8 mouse cellular contexts compared by ENCODE assay signal in the genomic region with DNA sequence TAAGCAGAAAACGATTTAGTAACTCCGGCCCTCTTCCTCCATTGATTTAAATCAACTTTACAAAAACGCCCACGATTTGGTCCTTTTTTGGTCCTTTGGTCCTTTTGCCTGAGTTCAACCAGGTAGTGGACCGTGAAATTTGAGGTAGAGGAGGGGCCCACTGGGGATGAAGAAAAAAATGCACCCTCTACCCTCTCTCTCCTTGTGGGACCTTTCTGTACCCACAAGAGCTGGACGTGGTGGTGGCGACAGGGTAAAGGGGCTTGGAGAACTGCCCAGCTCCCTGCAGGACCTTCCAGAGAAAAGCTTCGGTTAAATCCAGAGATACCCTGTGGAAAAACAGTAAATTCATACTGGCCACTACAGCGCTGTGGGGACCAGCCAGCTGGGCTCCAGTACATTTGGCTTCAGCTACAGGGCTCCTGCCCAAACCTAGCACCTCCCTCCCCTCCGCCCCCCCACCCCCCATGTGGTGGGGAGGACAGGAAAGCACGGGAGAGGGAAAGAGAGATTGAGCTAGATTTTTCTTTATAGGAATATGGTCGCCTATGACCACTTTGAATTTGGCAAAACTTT. TPM values are rescaled to one million over a fixed set of nuclear protein-coding genes. Genes with fewer than 3 reads are reported as not detected.
DNase-seq lines count a peak whose midpoint lies in the region; ATAC-seq and TF ChIP-seq lines count a peak whose summit lies in the region.

No protein-coding gene starts in this region.

- WGBS in lung, adult 2 months: 24% methylated on average over 12 of the region's 12 CpGs
- WGBS in intestine, embryonic 15.5 days: 31% methylated on average over 12 of the region's 12 CpGs
- 21% methylated on average over 12 of the region's 12 CpGs for WGBS in stomach, embryonic 16.5 days

- H3K27me3 ChIP-seq in intestine, embryonic 15.5 days (replicated peaks): peaks cover 60% of the 10 kb centered on the region
- peaks cover 57% of the 10 kb centered on the region for H3K27me3 ChIP-seq in stomach, embryonic 16.5 days (ENCODE audit: control insufficient read depth, insufficient read depth, low read length)

- H3K4me2 ChIP-seq in intestine, embryonic 15.5 days (replicated peaks): peak overlapping the region; percentile 94
- H3K4me2 ChIP-seq in stomach, embryonic 16.5 days (ENCODE audit: low read depth, low read length): peak overlapping the region; percentile 77

- H3K27ac ChIP-seq in intestine, embryonic 15.5 days: no peak overlapping the region
- no peak overlapping the region for H3K27ac ChIP-seq in stomach, embryonic 16.5 days (ENCODE audit: low read length)

- H3K9me3 ChIP-seq in intestine, embryonic 15.5 days: no peaks in the 10 kb centered on the region
- H3K9me3 ChIP-seq in stomach, embryonic 16.5 days (replicated peaks; ENCODE audit: control insufficient read depth, low read length): no peaks in the 10 kb centered on the region

- no peak for TF ChIP-seq POLR2A in lung, adult 2 months (IDR thresholded peaks at IDR 0.05; ENCODE audit: borderline replicate concordance, extremely low read depth, low read depth, low read length)

- H3K9ac ChIP-seq in intestine, embryonic 15.5 days: no peak overlapping the region
- H3K9ac ChIP-seq in stomach, embryonic 16.5 days (ENCODE audit: low read length): no peak overlapping the region

- TF ChIP-seq CTCF in lung, adult 2 months (IDR thresholded peaks at IDR 0.05; ENCODE audit: insufficient read depth, low read length): no peak

- no peak for ATAC-seq in intestine, embryonic 15.5 days
- ATAC-seq in stomach, embryonic 16.5 days (ENCODE audit: insufficient read depth, low FRiP score): no peak

- no peaks in the 10 kb centered on the region for H3K36me3 ChIP-seq in intestine, embryonic 15.5 days
- no peaks in the 10 kb centered on the region for H3K36me3 ChIP-seq in stomach, embryonic 16.5 days (ENCODE audit: control insufficient read depth, insufficient read depth, low read length)

- DNase-seq in cerebellum, postnatal 10 days: peak; percentile 60 to 71
- DNase-seq in cerebellum, adult 18-20 months: no peak
- DNase-seq in lung, postnatal 10 days: peak; percentile 65
- DNase-seq in lung, adult 2 months: no peak
- no peak for DNase-seq in right cerebral cortex, postnatal 25 days
- DNase-seq in layer of hippocampus, postnatal 36 days: no peak

- H3K4me3 ChIP-seq in lung, adult 2 months (replicated peaks; ENCODE audit: extremely low read depth, low read depth, low read length): no peak overlapping the region
- peak overlapping the region; percentile 57; the same call in 1 of the 2 replicates for H3K4me3 ChIP-seq in intestine, embryonic 15.5 days (replicated peaks)
- H3K4me3 ChIP-seq in stomach, embryonic 16.5 days (replicated peaks; ENCODE audit: low read length): peak overlapping the region; percentile 64

- peaks cover 5% of the 10 kb centered on the region; the same call in 1 of the 2 replicates for H3K4me1 ChIP-seq in lung, adult 2 months (ENCODE audit: control insufficient read depth, insufficient read depth, low read length)
- H3K4me1 ChIP-seq in intestine, embryonic 15.5 days (replicated peaks): peaks cover 15% of the 10 kb centered on the region
- peaks cover 23% of the 10 kb centered on the region for H3K4me1 ChIP-seq in stomach, embryonic 16.5 days (ENCODE audit: control insufficient read depth, insufficient read depth, low read length)

RNA-seq across cellular contexts. Expression of a gene that starts 1.4 kb away (rescaled TPM):
- polyA plus RNA-seq in lung, adult 2 months (2012; rRNA removed): 64.7 and 65.2 TPM in 2 replicates
- polyA plus RNA-seq in intestine, embryonic 15.5 days (2015; fragmentation: Nextera tagmentation; extraction: Ambion mirVana): 16.9 and 18.8 TPM in 2 replicates
- polyA plus RNA-seq in stomach, embryonic 16.5 days (2015; fragmentation: Nextera tagmentation; extraction: Ambion mirVana): 30.3 and 32.2 TPM in 2 replicates
- total RNA-seq in layer of hippocampus, postnatal 36 days (2021): 100 to 1,000 TPM; 221 to 291 TPM

Comparison
In these comparisons a context has a peak if more than half of its experiments do, and no peak if none do; other contexts are left out.
1. DNase-seq: peak in cerebellum, postnatal 10 days (2 of 2) and lung, postnatal 10 days (single experiment); none in cerebellum, adult 18-20 months (0 of 2), lung, adult 2 months (single experiment), right cerebral cortex, postnatal 25 days (single experiment) and layer of hippocampus, postnatal 36 days (0 of 2).